Mouse (Mus musculus) pancreas, adult 10 weeks (tissue): ENCODE results near the gene Dmrtc1c1. TPM values are rescaled to one million over a fixed set of nuclear protein-coding genes. Genes with fewer than 3 reads are reported as not detected.

Experiments
- polyA plus RNA-seq: library from polyadenylated mRNA; stranded (reverse); fragments of 350-450 nt; fragmentation: Illumina TruSeq; extraction: RNeasy Lipid Tissue Mini Kit (QIAGEN cat#74804); gene quantifications from one replicate; pipeline ENCODE4 v1.2.3, GENCODE M21; 2015; ENCODE audit warnings: low read depth, low replicate concordance; ENCODE audit not compliant: insufficient read depth

Gene Dmrtc1c1
- polyA plus RNA-seq, result not detected

DNA sequence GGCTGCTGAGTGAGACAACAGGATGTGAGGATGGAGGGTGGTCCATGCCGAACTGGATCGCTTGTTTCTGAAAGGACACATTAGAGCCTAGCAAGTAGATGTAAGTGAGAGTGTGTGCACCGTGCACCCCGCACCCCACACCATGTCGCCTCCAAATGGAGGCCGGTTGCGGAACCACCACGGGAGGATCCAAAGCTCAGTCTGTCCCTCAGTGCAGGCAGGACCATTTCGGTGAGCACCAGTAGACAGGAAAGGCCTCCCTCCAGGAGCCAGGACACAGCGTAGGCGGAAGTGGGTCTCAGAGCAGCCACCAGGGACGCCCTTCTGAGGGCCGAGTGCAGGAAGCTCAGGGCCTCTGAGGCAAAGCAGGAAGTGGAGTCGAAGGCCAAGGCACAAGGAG is at the start of gene Dmrtc1c1:
Gene Dmrtc1c1 (plus strand): TSS at position 301 of the 400 bp plus-strand sequence.

DNA sequence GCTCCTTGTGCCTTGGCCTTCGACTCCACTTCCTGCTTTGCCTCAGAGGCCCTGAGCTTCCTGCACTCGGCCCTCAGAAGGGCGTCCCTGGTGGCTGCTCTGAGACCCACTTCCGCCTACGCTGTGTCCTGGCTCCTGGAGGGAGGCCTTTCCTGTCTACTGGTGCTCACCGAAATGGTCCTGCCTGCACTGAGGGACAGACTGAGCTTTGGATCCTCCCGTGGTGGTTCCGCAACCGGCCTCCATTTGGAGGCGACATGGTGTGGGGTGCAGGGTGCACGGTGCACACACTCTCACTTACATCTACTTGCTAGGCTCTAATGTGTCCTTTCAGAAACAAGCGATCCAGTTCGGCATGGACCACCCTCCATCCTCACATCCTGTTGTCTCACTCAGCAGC is 51.8 kb downstream of the Dmrtc1c1 start, which contains the start of gene Dmrtc1c2:
Gene Dmrtc1c2 (minus strand): TSS at position 101 of the 400 bp plus-strand sequence.

Other genes with a start within 250 kb of the Dmrtc1c1 start
- 3.0 TPM for gene Phka1, start 158.7 kb upstream of the Dmrtc1c1 start, polyA plus RNA-seq
- not detected for gene Gm3880, start 116.0 kb upstream of the Dmrtc1c1 start, polyA plus RNA-seq
- gene Gm9112, start 95.3 kb upstream of the Dmrtc1c1 start, polyA plus RNA-seq, result not detected
- not detected for gene Dmrtc1b, start 95.1 kb upstream of the Dmrtc1c1 start, polyA plus RNA-seq
- not detected for gene Dmrtc1c2, start 51.7 kb downstream of the Dmrtc1c1 start, polyA plus RNA-seq
- not detected for gene 1700031F05Rik, start 65.0 kb downstream of the Dmrtc1c1 start, polyA plus RNA-seq
- not detected for gene Dmrtc1a, start 105.7 kb downstream of the Dmrtc1c1 start, polyA plus RNA-seq
- not detected for gene 1700011M02Rik, start 105.9 kb downstream of the Dmrtc1c1 start, polyA plus RNA-seq
- not detected for gene 1700018G05Rik, start 125.4 kb downstream of the Dmrtc1c1 start, polyA plus RNA-seq